Mouse (Mus musculus): ENCODE measurements around the gene Twf1. TPM values are rescaled to one million over a fixed set of nuclear protein-coding genes. Genes with fewer than 3 reads are reported as not detected.
A peak's percentile ranks its signal among the peaks of the same experiment; 100 is the strongest.

Gene Twf1
- polyA plus RNA-seq (2012; ENCODE audit: insufficient read depth, insufficient read length, low replicate concordance, missing spikeins) = not detected in 2 replicates

DNA sequence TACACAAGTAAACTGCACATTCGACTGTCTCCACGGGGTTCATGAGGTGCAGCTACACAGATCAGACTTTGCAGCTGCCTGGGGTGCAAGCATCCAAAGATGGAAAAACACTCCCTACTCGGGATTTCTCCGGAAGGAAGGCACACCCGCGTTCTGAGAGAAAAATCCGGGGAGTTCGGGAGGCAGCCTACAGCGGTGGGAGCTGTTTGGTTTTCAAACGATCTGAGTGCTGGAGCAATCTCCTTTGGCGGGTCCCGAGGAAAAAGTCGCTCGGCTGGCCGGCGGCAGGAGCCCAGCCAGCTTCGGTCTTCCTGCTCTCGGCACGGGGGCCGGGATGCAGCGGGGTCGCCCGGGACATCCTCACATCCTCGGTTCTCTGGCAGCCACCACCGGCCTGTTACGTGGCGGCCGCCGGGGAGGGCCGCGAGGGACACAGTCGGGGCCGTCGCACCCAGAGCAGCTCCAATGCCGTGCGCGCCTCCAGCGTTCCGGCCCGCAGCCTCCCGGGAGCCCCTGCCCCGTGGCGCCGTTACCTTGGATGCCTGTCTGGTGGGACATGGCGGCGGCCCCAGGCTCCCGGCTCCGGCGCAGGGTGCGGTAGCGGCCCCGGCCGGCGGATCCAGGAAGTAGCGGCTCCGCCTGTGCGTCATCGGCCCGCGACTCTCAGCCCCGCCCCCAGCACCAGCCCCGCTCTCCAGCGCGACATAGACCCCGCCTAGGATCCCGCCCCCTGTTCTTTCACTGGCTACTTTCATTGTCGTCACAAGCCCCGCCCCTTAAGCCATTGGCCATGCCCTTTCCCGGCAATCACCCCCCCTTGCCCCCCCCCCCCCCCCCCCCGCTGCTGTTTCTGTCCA lies at the start of gene Twf1:
Gene Twf1 (minus strand): TSS at position 671 of the 857 bp plus-strand sequence.
- peak within 1 kb of the TSS; percentile 53; the same call in 1 of the 2 replicates for H3K27ac ChIP-seq (ENCODE audit: insufficient read depth, low read depth, low read length)
- H3K4me3 ChIP-seq (ENCODE audit: insufficient read depth, low read depth, low read length) = peak within 1 kb of the TSS; percentile 85
- H3K4me1 ChIP-seq (ENCODE audit: control insufficient read depth, insufficient read depth, low read length) = peaks cover 4% of the 10 kb centered on the region; the same call in 1 of the 2 replicates
- TF ChIP-seq POLR2A (IDR thresholded peaks at IDR 0.05; ENCODE audit: insufficient read depth, low read depth, low read length) (peak; percentile 69; the same call in 1 of the 2 replicates), CTCF (IDR thresholded peaks at IDR 0.05; ENCODE audit: insufficient read depth, low read depth, low read length) (no peak)
- under 1% methylated on average over 70 of the region's 70 CpGs for WGBS

DNA sequence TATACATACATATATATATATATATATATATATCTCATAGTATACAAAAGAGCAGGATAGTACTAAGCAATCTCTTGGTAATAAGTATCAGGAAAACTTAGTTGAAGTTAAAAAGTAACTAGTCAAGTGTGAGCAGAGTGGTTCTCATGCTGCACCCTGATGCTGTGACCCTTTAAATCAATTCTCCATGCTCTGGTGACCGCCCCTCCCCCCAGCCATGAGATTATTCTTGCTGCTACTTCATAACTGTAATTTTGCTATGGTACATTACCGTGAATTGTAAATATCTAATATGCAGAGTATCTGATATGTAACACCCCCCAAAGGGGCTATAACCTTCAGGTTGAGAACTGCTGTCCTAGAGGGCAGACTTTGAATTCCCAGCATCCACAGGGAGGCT lies 49.4 kb upstream of the Twf1 start:
- Histone ChIP-seq H3K4me3 (ENCODE audit: insufficient read depth, low read depth, low read length) (no peak overlapping the region), H3K4me1 (ENCODE audit: control insufficient read depth, insufficient read depth, low read length) (peaks cover 7% of the 10 kb centered on the region), H3K27ac (ENCODE audit: insufficient read depth, low read depth, low read length) (no peak overlapping the region)
- TF ChIP-seq POLR2A (IDR thresholded peaks at IDR 0.05; ENCODE audit: insufficient read depth, low read depth, low read length) (no peak), CTCF (IDR thresholded peaks at IDR 0.05; ENCODE audit: insufficient read depth, low read depth, low read length) (no peak)
- 91% methylated on average over 2 of the region's 2 CpGs for WGBS

DNA sequence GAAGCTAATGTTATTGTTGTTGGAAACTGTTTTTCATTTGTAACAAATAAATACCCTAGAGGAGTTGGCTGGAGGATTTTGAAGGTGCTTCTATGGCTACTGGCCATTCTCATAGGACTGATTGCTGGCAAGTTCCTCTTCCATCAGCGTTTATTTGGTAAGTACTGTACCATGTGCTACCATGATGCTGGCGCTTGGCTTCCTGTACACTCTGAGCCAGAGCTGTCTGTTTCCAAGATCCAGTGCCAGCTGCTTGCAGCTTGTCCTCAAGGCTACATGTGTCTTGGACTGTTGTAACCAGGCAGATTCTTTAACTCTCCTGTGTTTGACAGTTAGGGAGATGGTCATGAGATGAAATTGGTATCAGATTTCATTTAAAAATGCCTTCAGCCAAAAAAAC lies 48.5 kb upstream of the Twf1 start:
- no peak for TF ChIP-seq POLR2A (IDR thresholded peaks at IDR 0.05; ENCODE audit: insufficient read depth, low read depth, low read length)
- TF ChIP-seq CTCF (IDR thresholded peaks at IDR 0.05; ENCODE audit: insufficient read depth, low read depth, low read length) = no peak
- no peak overlapping the region for H3K4me3 ChIP-seq (ENCODE audit: insufficient read depth, low read depth, low read length)
- H3K27ac ChIP-seq (ENCODE audit: insufficient read depth, low read depth, low read length) = no peak overlapping the region
- 86% methylated on average over 2 of the region's 2 CpGs for WGBS
- H3K4me1 ChIP-seq (ENCODE audit: control insufficient read depth, insufficient read depth, low read length) = peaks cover 7% of the 10 kb centered on the region

DNA sequence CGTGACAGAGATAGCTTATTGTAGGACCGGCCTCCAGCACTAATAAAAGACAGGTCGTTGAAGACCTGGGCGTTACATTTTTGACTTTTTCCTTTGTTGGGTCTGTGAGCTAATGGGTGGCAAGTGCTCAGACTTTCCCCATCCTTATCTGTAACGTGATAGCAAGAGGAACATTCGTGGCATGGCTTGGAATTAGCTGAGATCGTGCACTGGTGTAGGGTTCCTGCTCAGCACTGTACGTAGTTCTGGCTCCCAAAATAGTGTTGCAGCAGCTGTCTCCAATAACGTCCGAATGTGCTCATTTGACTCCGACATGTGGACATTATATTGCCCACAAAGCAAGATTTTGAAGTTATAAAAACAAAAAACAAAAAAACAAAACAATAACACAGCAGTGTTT lies 44.8 kb upstream of the Twf1 start:
- Histone ChIP-seq H3K4me1 (ENCODE audit: control insufficient read depth, insufficient read depth, low read length) (peaks cover 9% of the 10 kb centered on the region), H3K4me3 (ENCODE audit: insufficient read depth, low read depth, low read length) (no peak overlapping the region), H3K27ac (ENCODE audit: insufficient read depth, low read depth, low read length) (no peak overlapping the region)
- 76% methylated on average over 11 of the region's 11 CpGs for WGBS
- TF ChIP-seq CTCF (IDR thresholded peaks at IDR 0.05; ENCODE audit: insufficient read depth, low read depth, low read length) = no peak
- TF ChIP-seq POLR2A (IDR thresholded peaks at IDR 0.05; ENCODE audit: insufficient read depth, low read depth, low read length) = no peak

DNA sequence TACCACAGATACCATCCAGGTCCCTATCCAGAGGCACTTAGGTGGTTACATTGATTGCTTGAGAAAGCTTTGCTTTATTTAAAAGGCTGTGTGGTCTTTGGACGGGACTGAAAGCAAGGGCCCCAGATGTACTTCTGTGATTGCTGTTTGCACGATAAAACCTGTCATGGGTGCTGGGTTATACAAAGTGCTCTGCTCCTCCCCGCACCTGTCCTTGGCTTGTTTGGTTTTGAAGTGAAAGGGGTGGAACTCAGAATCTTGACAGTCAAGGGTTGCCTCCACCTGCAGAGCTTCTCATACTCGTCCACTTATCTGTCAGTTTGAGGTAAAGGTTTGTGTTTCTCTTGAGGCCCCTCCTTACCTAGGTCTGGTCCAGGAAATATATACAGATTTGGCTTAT lies 40.9 kb upstream of the Twf1 start:
- no peak for TF ChIP-seq POLR2A (IDR thresholded peaks at IDR 0.05; ENCODE audit: insufficient read depth, low read depth, low read length)
- TF ChIP-seq CTCF (IDR thresholded peaks at IDR 0.05; ENCODE audit: insufficient read depth, low read depth, low read length) = no peak
- H3K27ac ChIP-seq (ENCODE audit: insufficient read depth, low read depth, low read length) = no peak overlapping the region
- WGBS = 95% methylated on average over 4 of the region's 4 CpGs
- peaks cover 8% of the 10 kb centered on the region; the same call in 1 of the 2 replicates for H3K4me1 ChIP-seq (ENCODE audit: control insufficient read depth, insufficient read depth, low read length)
- no peak overlapping the region for H3K4me3 ChIP-seq (ENCODE audit: insufficient read depth, low read depth, low read length)

DNA sequence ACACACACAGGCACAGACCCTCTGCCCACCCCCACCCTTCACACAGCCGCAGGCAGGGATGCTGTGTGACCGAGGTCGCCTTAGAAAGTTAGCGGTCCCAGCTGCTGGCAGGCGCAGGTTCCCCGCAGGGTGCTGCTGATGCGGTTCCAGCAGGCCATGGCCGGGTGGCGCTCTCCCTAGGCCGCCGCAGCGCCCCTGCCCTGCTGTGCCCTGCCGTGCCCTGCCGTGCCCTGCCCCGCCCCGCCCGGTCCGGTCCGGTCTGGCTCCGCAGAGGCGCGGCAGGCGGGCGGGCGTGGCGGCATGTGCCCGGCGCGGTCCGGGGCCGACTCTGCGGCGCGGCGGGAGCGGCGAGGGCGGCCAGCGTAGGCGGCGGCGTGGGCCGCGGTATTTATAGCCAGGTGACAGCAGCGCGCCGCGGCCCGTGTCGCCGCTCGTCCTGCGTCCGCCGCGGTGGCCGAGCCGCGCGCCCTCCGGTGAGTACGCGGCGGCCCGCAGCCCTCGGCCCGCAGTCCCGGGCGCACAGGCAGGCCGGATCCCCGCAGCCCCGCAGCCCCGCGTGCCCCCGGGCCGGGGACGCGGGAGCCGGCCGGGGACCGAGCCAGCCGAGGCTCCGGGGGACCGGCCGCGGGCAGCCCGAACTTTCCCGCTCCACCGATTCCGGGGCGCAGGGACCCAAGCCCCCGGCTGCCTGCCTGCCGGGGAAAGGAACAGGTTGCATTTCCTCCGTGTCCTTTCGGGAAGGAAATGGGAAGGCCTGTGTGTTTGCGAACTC lies 39.3 kb upstream of the Twf1 start, which contains the start of gene Tmem117:
Gene Tmem117 (plus strand): TSS at position 403 of the 772 bp plus-strand sequence.
- 4% methylated on average over 96 of the region's 96 CpGs for WGBS
- Histone ChIP-seq H3K4me1 (ENCODE audit: control insufficient read depth, insufficient read depth, low read length) (peaks cover 5% of the 10 kb centered on the region; the same call in 1 of the 2 replicates), H3K27ac (ENCODE audit: insufficient read depth, low read depth, low read length) (peak within 1 kb of the TSS; percentile 71), H3K4me3 (ENCODE audit: insufficient read depth, low read depth, low read length) (peak within 1 kb of the TSS; percentile 69)
- no peak for TF ChIP-seq CTCF (IDR thresholded peaks at IDR 0.05; ENCODE audit: insufficient read depth, low read depth, low read length)
- no peak for TF ChIP-seq POLR2A (IDR thresholded peaks at IDR 0.05; ENCODE audit: insufficient read depth, low read depth, low read length)

DNA sequence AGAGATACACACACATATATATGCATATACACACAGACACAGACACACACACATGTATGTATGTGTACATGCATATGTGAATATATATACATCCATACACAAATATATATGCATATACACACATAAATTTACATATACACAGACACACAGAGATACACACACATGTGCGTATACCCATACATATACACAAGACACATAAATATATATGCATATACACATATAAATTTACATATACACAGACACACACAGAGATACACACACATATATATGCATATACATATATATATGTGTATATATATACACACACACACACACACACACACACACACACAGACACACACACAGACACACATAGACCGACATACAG lies 38.8 kb upstream of the Twf1 start:
- TF ChIP-seq CTCF (IDR thresholded peaks at IDR 0.05; ENCODE audit: insufficient read depth, low read depth, low read length) (no peak), POLR2A (IDR thresholded peaks at IDR 0.05; ENCODE audit: insufficient read depth, low read depth, low read length) (no peak)
- Histone ChIP-seq H3K4me1 (ENCODE audit: control insufficient read depth, insufficient read depth, low read length) (peaks cover 5% of the 10 kb centered on the region; the same call in 1 of the 2 replicates), H3K27ac (ENCODE audit: insufficient read depth, low read depth, low read length) (peak overlapping the region; percentile 71), H3K4me3 (ENCODE audit: insufficient read depth, low read depth, low read length) (peak overlapping the region; percentile 69)
- 48% methylated on average over 2 of the region's 2 CpGs for WGBS

DNA sequence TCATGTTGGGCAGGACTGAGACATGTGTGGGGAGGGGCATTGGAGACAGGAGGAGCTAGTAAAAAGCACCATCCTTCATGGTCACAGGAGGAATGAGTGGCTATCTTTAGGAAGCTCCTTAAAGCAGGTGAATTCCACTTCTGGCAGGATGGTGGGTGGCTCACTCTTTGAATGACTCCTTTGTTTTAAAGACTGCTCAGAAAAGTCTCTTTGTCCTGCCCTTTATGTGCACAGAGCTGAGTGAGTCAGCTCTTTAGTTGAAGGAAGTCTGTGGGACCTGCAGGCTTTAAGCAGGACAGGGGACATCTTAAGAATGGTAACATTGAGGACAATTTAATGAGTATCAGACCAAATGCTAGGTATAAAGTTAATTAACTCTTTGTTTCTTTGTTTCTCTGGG lies 31.2 kb upstream of the Twf1 start:
- no peak for TF ChIP-seq CTCF (IDR thresholded peaks at IDR 0.05; ENCODE audit: insufficient read depth, low read depth, low read length)
- TF ChIP-seq POLR2A (IDR thresholded peaks at IDR 0.05; ENCODE audit: insufficient read depth, low read depth, low read length) = no peak
- Histone ChIP-seq H3K4me1 (ENCODE audit: control insufficient read depth, insufficient read depth, low read length) (no peaks in the 10 kb centered on the region), H3K27ac (ENCODE audit: insufficient read depth, low read depth, low read length) (no peak overlapping the region), H3K4me3 (ENCODE audit: insufficient read depth, low read depth, low read length) (no peak overlapping the region)

DNA sequence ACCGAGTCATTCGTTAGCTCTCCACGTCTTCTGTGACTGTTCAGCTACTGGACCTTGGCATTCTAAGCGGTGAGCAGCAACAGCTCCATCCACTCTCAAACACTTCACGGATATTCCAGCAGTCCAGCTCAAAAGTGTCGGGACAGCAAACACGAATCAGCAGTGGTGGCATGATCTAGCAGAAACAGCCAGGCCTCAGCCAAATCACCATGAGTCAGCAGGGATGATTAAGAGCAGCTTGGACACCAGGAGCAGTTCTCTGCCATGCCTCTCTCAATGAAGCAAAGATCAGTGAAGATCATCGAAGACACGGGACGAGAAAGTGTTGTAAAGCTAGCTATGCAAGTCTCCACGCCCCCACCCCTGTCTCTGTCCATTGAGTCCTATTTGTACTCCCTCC lies 26.3 kb upstream of the Twf1 start:
- no peaks in the 10 kb centered on the region for H3K4me1 ChIP-seq (ENCODE audit: control insufficient read depth, insufficient read depth, low read length)
- WGBS = 92% methylated on average over 11 of the region's 11 CpGs

More for the DNA sequence above, 26.3 kb upstream of the Twf1 start:
- TF ChIP-seq POLR2A (IDR thresholded peaks at IDR 0.05; ENCODE audit: insufficient read depth, low read depth, low read length) = no peak
- no peak for TF ChIP-seq CTCF (IDR thresholded peaks at IDR 0.05; ENCODE audit: insufficient read depth, low read depth, low read length)
- no peak overlapping the region for H3K4me3 ChIP-seq (ENCODE audit: insufficient read depth, low read depth, low read length)
- H3K27ac ChIP-seq (ENCODE audit: insufficient read depth, low read depth, low read length) = no peak overlapping the region

Data from olfactory bulb, adult 2 months (tissue).